Mouse (Mus musculus) erythroblast, adult 5-6 weeks (primary cell): ENCODE measurements around the gene Arhgap35. TPM values are rescaled to one million over a fixed set of nuclear protein-coding genes. Genes with fewer than 3 reads are reported as not detected.
A peak's percentile ranks its signal among the peaks of the same experiment; 100 is the strongest.

Experiments used
- ATAC-seq: replicated peaks from 2 replicates; pipeline ENCODE4 v1.8.0; 2016; ENCODE audit warnings: moderate number of reproducible peaks, mild to moderate bottlenecking, moderate TSS enrichment, inconsistent platforms; ENCODE audit not compliant: poor library complexity, low FRiP score, severe bottlenecking
- total RNA-seq, 2 experiments: library from RNA; stranded (forward) in 1 of 2; stranded (reverse) in 1 of 2; fragments of 150-400 nt in 1 of 2; fragments of 200-764, 138-1000 nt in 1 of 2; gene quantifications; 2 replicates each; pipeline versions ENCODE4 v1.2.3 to v1.2.4; 2015 to 2017; ENCODE audit warnings: low replicate concordance in 2 of 2

Gene Arhgap35
- total RNA-seq, 2 experiments from 2014 or later: 0.38 to 1.8 TPM

- no peak for ATAC-seq
These were observed 140.3 kb downstream of the Arhgap35 start for GRCm38 (mm10) chr7:16474445-16474844.

- ATAC-seq: no peak
These were observed 140.9 kb downstream of the Arhgap35 start for GRCm38 (mm10) chr7:16473847-16474246.

- no peak for ATAC-seq
These were observed 142.6 kb downstream of the Arhgap35 start for GRCm38 (mm10) chr7:16472116-16472709.

- no peak for ATAC-seq
These were observed 143.2 kb downstream of the Arhgap35 start for GRCm38 (mm10) chr7:16471549-16471948.

GRCm38 (mm10) chr7:16468115-16468514 lies 146.7 kb downstream of the Arhgap35 start:
- ATAC-seq: no peak

- ATAC-seq: 0 out of 2 replicates have a peak, but pooled peaks have one; percentile 35
These were observed 148.2 kb downstream of the Arhgap35 start for GRCm38 (mm10) chr7:16466565-16466964.

GRCm38 (mm10) chr7:16465568-16465967 lies 149.2 kb downstream of the Arhgap35 start:
- 0 out of 2 replicates have a peak, but pooled peaks have one; percentile 5 for ATAC-seq

- peak; percentile 76 for ATAC-seq
These were observed 149.6 kb downstream of the Arhgap35 start for GRCm38 (mm10) chr7:16465160-16465559.

- ATAC-seq: peak; percentile 78
These were observed 151.6 kb downstream of the Arhgap35 start for GRCm38 (mm10) chr7:16463214-16463613.

- no peak for ATAC-seq
These were observed 153.1 kb downstream of the Arhgap35 start for GRCm38 (mm10) chr7:16461705-16462104.

- no peak for ATAC-seq
These were observed 153.6 kb downstream of the Arhgap35 start for GRCm38 (mm10) chr7:16461151-16461550.

GRCm38 (mm10) chr7:16460566-16460965 lies 154.2 kb downstream of the Arhgap35 start:
- ATAC-seq: no peak

GRCm38 (mm10) chr7:16456289-16456688 lies 158.5 kb downstream of the Arhgap35 start:
- ATAC-seq: no peak

GRCm38 (mm10) chr7:16455016-16455415 lies 159.8 kb downstream of the Arhgap35 start:
- no peak for ATAC-seq

GRCm38 (mm10) chr7:16453118-16453711 lies 161.6 kb downstream of the Arhgap35 start:
- peak; percentile 48; the same call in 1 of the 2 replicates for ATAC-seq

- peak; percentile 96 for ATAC-seq
These were observed 162.2 kb downstream of the Arhgap35 start, which contains the start of gene Tmem160 for GRCm38 (mm10) chr7:16452587-16453073. Gene Tmem160 (plus strand): TSS chr7:16452779.

- no peak for ATAC-seq
These were observed 163.1 kb downstream of the Arhgap35 start for GRCm38 (mm10) chr7:16451656-16452055.
